Mouse (Mus musculus): ENCODE data around the gene Rin3. TPM values are rescaled to one million over a fixed set of nuclear protein-coding genes. Genes with fewer than 3 reads are reported as not detected.

Gene Rin3
- total and polyA plus RNA-seq, 2 experiments from 2014 or later: 4.6 to 13.4 TPM

DNA sequence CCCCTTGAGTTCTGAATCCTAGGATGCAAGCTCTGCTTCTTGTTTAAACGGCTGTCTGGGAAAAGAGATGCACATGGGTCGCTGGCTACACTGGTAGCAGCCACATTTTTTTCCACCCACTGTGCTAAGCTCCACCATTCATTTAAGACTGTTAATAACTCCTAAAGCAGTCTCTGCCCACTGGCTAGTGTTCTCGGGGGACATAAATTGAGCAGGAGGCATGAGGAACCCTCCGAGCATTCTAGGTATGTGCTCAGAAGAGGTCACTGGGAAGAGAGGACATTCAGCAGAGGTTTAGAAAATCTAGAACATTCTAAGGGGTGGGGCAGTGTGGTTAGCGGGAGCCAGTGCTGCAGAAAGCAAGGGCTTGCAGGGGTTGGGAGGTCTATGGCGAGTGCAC, 2.5 kb downstream of the Rin3 start:
- 63% methylated on average over 6 of the region's 6 CpGs for WGBS
- DNase-seq (ENCODE audit: low spot score): peak; percentile 26
- H3K4me1 ChIP-seq (ENCODE audit: control insufficient read depth, insufficient read depth): peaks cover 45% of the 10 kb centered on the region
- H3K4me2 ChIP-seq (ENCODE audit: low read depth, low read length): peak overlapping the region; percentile 84
- H3K27me3 ChIP-seq (ENCODE audit: control insufficient read depth, insufficient read depth, low read length): no peaks in the 10 kb centered on the region
- H3K4me3 ChIP-seq (ENCODE audit: low read depth, low read length): 0 out of 2 replicates have a peak overlapping the region, but pooled peaks have one; percentile 9
- no peaks in the 10 kb centered on the region for H3K36me3 ChIP-seq (replicated peaks; ENCODE audit: control insufficient read depth, insufficient read depth, low read length)
- ATAC-seq (ENCODE audit: insufficient read depth, low read depth): no peak
- H3K9ac ChIP-seq (replicated peaks; ENCODE audit: low read depth, low read length): no peak overlapping the region; the same call in 1 of the 2 replicates
- no peak for TF ChIP-seq CTCF (IDR thresholded peaks at IDR 0.05; ENCODE audit: low read depth)
- no peak for TF ChIP-seq EP300 (IDR thresholded peaks at IDR 0.05; ENCODE audit: low read depth)
- peak overlapping the region; percentile 79 for H3K27ac ChIP-seq (ENCODE audit: low read depth)
- no peaks in the 10 kb centered on the region for H3K9me3 ChIP-seq (replicated peaks; ENCODE audit: control insufficient read depth, low read length)

DNA sequence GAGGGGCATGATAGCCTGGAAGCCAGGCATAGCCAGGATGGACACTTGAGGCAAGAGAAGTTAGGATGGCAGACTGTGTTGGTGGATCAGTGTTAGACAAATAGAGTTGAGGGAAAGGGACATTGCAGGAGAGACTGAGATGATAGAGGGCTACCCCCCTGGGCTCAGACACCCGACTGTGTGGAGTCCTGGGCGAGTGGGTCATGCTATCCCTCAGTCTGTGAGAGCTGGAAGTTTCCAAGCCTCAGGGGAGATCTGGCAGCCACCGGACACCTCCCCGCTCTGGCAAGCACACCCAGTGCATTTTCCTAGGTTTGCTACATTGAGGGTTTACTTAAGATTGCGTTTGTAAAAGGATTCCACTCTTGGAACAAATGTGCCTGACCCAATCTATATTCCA, 2.9 kb downstream of the Rin3 start:
- H3K4me1 ChIP-seq (ENCODE audit: control insufficient read depth, insufficient read depth): peaks cover 45% of the 10 kb centered on the region

DNA sequence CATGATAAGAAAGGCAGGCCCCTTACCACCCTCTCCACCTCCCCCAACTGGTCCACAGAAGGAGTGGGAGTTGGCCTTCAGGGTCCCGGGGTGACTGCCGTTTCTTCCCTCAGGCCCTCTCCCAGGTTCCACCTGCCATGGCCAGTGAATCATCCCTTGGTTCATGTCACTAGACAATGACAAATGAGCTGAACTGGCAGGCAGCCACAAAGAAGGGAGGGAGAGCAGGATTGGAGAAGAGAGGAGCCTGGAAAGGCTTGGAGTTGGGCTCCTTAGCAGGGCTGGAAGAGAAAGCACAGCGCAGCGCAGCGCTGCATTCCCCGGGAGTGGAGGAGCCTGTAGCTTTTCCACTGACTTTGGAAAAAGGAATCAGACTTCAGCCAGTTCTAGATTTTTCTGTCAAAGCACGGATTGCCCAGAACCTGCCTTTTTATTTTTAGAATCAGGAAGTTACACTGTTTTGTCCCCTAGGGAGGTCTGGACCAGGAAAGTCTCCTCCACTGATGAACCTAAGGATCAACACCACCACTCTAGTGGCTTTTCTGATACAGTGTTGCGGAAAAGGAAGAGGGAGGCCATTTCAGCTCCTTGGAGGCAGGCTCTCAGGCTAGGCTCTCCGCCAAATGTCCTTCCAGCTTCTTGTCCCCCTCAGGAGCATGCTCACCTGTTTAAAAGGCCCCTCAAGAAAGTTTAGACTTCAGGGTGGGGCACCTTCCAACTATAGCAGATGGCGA, 4.0 kb downstream of the Rin3 start:
- Histone ChIP-seq H3K4me1 (ENCODE audit: control insufficient read depth, insufficient read depth) (peaks cover 50% of the 10 kb centered on the region), H3K27ac (ENCODE audit: low read depth) (peak overlapping the region; percentile 79), H3K9ac (replicated peaks; ENCODE audit: low read depth, low read length) (no peak overlapping the region), H3K27me3 (ENCODE audit: control insufficient read depth, insufficient read depth, low read length) (no peaks in the 10 kb centered on the region), H3K4me2 (ENCODE audit: low read depth, low read length) (peak overlapping the region; percentile 84), H3K4me3 (ENCODE audit: low read depth, low read length) (no peak overlapping the region), H3K36me3 (replicated peaks; ENCODE audit: control insufficient read depth, insufficient read depth, low read length) (no peaks in the 10 kb centered on the region), H3K9me3 (replicated peaks; ENCODE audit: control insufficient read depth, low read length) (no peaks in the 10 kb centered on the region)
- DNase-seq (ENCODE audit: low spot score) (peak; percentile 12), ATAC-seq (ENCODE audit: insufficient read depth, low read depth) (no peak)
- TF ChIP-seq CTCF (IDR thresholded peaks at IDR 0.05; ENCODE audit: low read depth) (no peak), EP300 (IDR thresholded peaks at IDR 0.05; ENCODE audit: low read depth) (peak; percentile 31; the same call in 1 of the 2 replicates)
- WGBS: 46% methylated on average over 10 of the region's 10 CpGs

More for the DNA sequence above, 2.9 kb downstream of the Rin3 start:
- WGBS: 51% methylated on average over 5 of the region's 5 CpGs
- Histone ChIP-seq H3K4me3 (ENCODE audit: low read depth, low read length) (0 out of 2 replicates have a peak overlapping the region, but pooled peaks have one; percentile 9), H3K27ac (ENCODE audit: low read depth) (peak overlapping the region; percentile 79), H3K4me2 (ENCODE audit: low read depth, low read length) (peak overlapping the region; percentile 84), H3K36me3 (replicated peaks; ENCODE audit: control insufficient read depth, insufficient read depth, low read length) (no peaks in the 10 kb centered on the region), H3K27me3 (ENCODE audit: control insufficient read depth, insufficient read depth, low read length) (no peaks in the 10 kb centered on the region), H3K9me3 (replicated peaks; ENCODE audit: control insufficient read depth, low read length) (no peaks in the 10 kb centered on the region), H3K9ac (replicated peaks; ENCODE audit: low read depth, low read length) (0 out of 2 replicates have a peak overlapping the region, but pooled peaks have one; percentile 12)
- ATAC-seq (ENCODE audit: insufficient read depth, low read depth) (no peak), DNase-seq (ENCODE audit: low spot score) (no peak)
- TF ChIP-seq CTCF (IDR thresholded peaks at IDR 0.05; ENCODE audit: low read depth) (no peak), EP300 (IDR thresholded peaks at IDR 0.05; ENCODE audit: low read depth) (no peak)

DNA sequence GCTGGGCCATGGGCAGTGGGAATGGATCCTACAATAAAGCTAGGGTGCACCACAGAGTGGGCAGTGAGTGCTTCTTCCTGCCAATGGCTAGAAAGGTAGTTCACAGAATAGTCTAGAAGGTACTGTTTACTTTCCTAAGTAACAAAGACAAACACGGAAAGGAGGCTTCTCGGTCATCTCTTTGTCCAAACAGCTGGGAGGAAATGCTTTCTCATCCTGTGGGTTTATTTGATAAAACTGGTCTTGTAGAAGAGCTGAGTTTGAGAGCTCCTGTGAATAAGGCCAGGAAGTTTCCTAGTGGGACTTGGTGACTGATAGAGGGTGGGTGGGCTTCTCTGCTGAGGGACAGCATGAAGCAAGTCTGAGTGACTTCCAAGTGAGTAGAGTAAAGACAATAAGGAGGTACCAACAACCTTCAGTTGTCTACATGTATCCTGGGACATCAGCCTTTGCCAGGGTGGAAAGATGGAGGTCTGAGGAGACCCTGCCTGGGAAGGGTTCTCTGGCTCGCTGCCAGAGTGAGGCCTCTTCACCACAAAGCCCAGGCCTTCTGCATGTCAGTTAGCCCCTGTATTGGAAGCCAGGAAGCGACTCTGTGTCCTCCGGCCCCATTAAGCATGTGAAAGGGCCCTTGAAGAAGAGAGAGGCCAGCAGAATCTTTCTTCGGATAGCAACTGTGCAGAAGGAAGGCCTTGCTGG, 5.2 kb downstream of the Rin3 start:
- 49% methylated on average over 6 of the region's 6 CpGs for WGBS
- Histone ChIP-seq H3K4me1 (ENCODE audit: control insufficient read depth, insufficient read depth) (peaks cover 60% of the 10 kb centered on the region), H3K4me3 (ENCODE audit: low read depth, low read length) (no peak overlapping the region), H3K27me3 (ENCODE audit: control insufficient read depth, insufficient read depth, low read length) (no peaks in the 10 kb centered on the region), H3K27ac (ENCODE audit: low read depth) (peak overlapping the region; percentile 79), H3K9ac (replicated peaks; ENCODE audit: low read depth, low read length) (no peak overlapping the region), H3K9me3 (replicated peaks; ENCODE audit: control insufficient read depth, low read length) (no peaks in the 10 kb centered on the region), H3K4me2 (ENCODE audit: low read depth, low read length) (no peak overlapping the region), H3K36me3 (replicated peaks; ENCODE audit: control insufficient read depth, insufficient read depth, low read length) (no peaks in the 10 kb centered on the region)
- DNase-seq (ENCODE audit: low spot score) (no peak), ATAC-seq (ENCODE audit: insufficient read depth, low read depth) (no peak)
- TF ChIP-seq CTCF (IDR thresholded peaks at IDR 0.05; ENCODE audit: low read depth): no peak
- no peak for TF ChIP-seq EP300 (IDR thresholded peaks at IDR 0.05; ENCODE audit: low read depth)

DNA sequence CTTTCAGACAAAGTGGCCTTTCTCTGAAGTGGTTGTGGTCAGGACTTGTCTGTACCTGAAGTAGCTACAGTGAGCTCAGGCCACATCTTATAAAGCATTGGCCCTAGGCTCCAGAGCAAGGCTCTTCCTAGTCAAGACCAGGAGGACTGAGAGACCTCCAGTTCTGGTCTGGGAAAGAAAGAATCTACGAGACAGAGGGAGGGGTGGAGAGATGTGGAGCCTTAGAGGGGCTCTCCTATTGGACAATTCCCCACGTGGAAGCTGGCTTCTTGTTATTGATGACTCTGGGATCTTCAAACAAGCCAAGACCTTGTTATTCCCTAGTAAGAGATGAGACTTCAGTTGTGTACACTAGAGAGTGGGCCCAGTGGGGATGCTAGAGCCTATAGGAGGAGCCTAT, 6.0 kb downstream of the Rin3 start:
- WGBS: 66% methylated on average over 2 of the region's 2 CpGs
- H3K4me1 ChIP-seq (ENCODE audit: control insufficient read depth, insufficient read depth): peaks cover 64% of the 10 kb centered on the region
- no peaks in the 10 kb centered on the region for H3K27me3 ChIP-seq (ENCODE audit: control insufficient read depth, insufficient read depth, low read length)
- no peak overlapping the region for H3K9ac ChIP-seq (replicated peaks; ENCODE audit: low read depth, low read length)
- DNase-seq (ENCODE audit: low spot score) (no peak), ATAC-seq (ENCODE audit: insufficient read depth, low read depth) (no peak)
- TF ChIP-seq EP300 (IDR thresholded peaks at IDR 0.05; ENCODE audit: low read depth) (no peak), CTCF (IDR thresholded peaks at IDR 0.05; ENCODE audit: low read depth) (no peak)
- H3K36me3 ChIP-seq (replicated peaks; ENCODE audit: control insufficient read depth, insufficient read depth, low read length): no peaks in the 10 kb centered on the region
- H3K9me3 ChIP-seq (replicated peaks; ENCODE audit: control insufficient read depth, low read length): no peaks in the 10 kb centered on the region
- no peak overlapping the region for H3K4me3 ChIP-seq (ENCODE audit: low read depth, low read length)
- no peak overlapping the region for H3K4me2 ChIP-seq (ENCODE audit: low read depth, low read length)
- H3K27ac ChIP-seq (ENCODE audit: low read depth): no peak overlapping the region
